Mouse (Mus musculus) ES-Bruce4 (cell line): ENCODE results near the gene Tbc1d2b.

Experiments
- CTCF ChIP-seq: IDR thresholded peaks from one replicate; pipeline ENCODE4 v1.8.1; 2011; ENCODE audit warnings: low read depth, low read length
- POLR2A ChIP-seq: IDR thresholded peaks from one replicate; pipeline ENCODE4 v1.8.1; 2011; ENCODE audit warnings: low read length; ENCODE audit not compliant: insufficient read depth

- TF ChIP-seq CTCF: no peak
- TF ChIP-seq POLR2A: no peak
Measured at GRCm38 (mm10) chr9:90303101-90303835, 32.7 kb upstream of the Tbc1d2b start.
